Mouse (Mus musculus): Measurements from ENCODE around the gene Mpc1. TPM values are rescaled to one million over a fixed set of nuclear protein-coding genes. Genes with fewer than 3 reads are reported as not detected.

The Mpc1 gene
- total and polyA plus RNA-seq, 3 experiments, result 66.7 to 232 (median 77.4) TPM

- dilution Hi-C loops (cut with MboI; ENCODE audit: extremely low pct_ligation_motif_present, extremely low pct_unique_long_range_greater_than_20kb, low sequenced_read_pairs), result no loop called here
- peaks cover 0 to 19% of the 10 kb centered on the region in 2 experiments for H3K36me3 ChIP-seq (replicated peaks in 1 of 2; ENCODE audit: control insufficient read depth in 1 of 2, insufficient read depth in 1 of 2, low read length in 1 of 2)
- no peak overlapping the region for H3K4me3 ChIP-seq (replicated peaks in 1 of 3; ENCODE audit: low read depth in 2 of 3, low read length in 2 of 3, poor library complexity in 1 of 3)
- H3K27ac ChIP-seq (ENCODE audit: insufficient read depth, low read depth), result no peak overlapping the region
- TF ChIP-seq TBP (conservative IDR thresholded peaks at IDR 0.05; ENCODE audit: low read depth, low read length), result no peak
- no peak for TF ChIP-seq TCF12 (IDR thresholded peaks at IDR 0.05; ENCODE audit: low read depth, low read length)
- no peak for TF ChIP-seq UBTF (IDR thresholded peaks at IDR 0.05; ENCODE audit: low read depth, low read length)
- TF ChIP-seq JUN (IDR thresholded peaks at IDR 0.05; ENCODE audit: insufficient read depth, low read depth, low read length), result no peak
- no peak for TF ChIP-seq USF1 (IDR thresholded peaks at IDR 0.05; ENCODE audit: low read depth, low read length)
- no peak for TF ChIP-seq ETS1 (conservative IDR thresholded peaks at IDR 0.05; ENCODE audit: low read depth, low read length)
- TF ChIP-seq CHD1 (IDR thresholded peaks at IDR 0.05; ENCODE audit: low read depth, low read length), result no peak
- no peak for TF ChIP-seq MEF2A (IDR thresholded peaks at IDR 0.05; ENCODE audit: borderline replicate concordance, low read depth, low read length)
- TF ChIP-seq PAX5 (IDR thresholded peaks at IDR 0.05; ENCODE audit: low read length), result no peak
- no peak for TF ChIP-seq IRF4 (IDR thresholded peaks at IDR 0.05; ENCODE audit: low read depth, low read length)
- TF ChIP-seq MAFK (IDR thresholded peaks at IDR 0.05; ENCODE audit: insufficient replicate concordance, low read length), result no peak
- no peak for TF ChIP-seq POLR2AphosphoS2 (IDR thresholded peaks at IDR 0.05; ENCODE audit: low read depth, low read length)
- no peak for TF ChIP-seq SIN3A (IDR thresholded peaks at IDR 0.05; ENCODE audit: low read length)
- TF ChIP-seq ZMIZ1 (IDR thresholded peaks at IDR 0.05; ENCODE audit: low read depth, low read length), result no peak
- TF ChIP-seq ZNF384 (IDR thresholded peaks at IDR 0.05; ENCODE audit: low read depth, low read length), result no peak
- no peak for TF ChIP-seq CHD2 (IDR thresholded peaks at IDR 0.05; ENCODE audit: low read length)
- no peak for TF ChIP-seq JUND (conservative IDR thresholded peaks at IDR 0.05; ENCODE audit: low read depth, low read length)
- TF ChIP-seq E2F4 (IDR thresholded peaks at IDR 0.05; ENCODE audit: insufficient replicate concordance, low read depth, low read length), result no peak
- no peak for TF ChIP-seq KAT2A (IDR thresholded peaks at IDR 0.05; ENCODE audit: insufficient replicate concordance, low read length)
- no peak for TF ChIP-seq BHLHE40 (IDR thresholded peaks at IDR 0.05; ENCODE audit: low read depth, low read length)
- H3K4me2 ChIP-seq (ENCODE audit: insufficient read depth, low read depth, poor library complexity, severe bottlenecking), result no peak overlapping the region
- in situ Hi-C loops (cut with MboI; ENCODE audit: low pct_ligation_motif_present, low pct_unique_long_range_greater_than_20kb, low sequenced_read_pairs), result no loop called here
- DNase-seq (ENCODE audit: extremely low read depth), result no peak
- no peaks in the 10 kb centered on the region for H3K4me1 ChIP-seq (ENCODE audit: control insufficient read depth in 1 of 2, insufficient read depth in 2 of 2)
- no peak overlapping the region for H3K9ac ChIP-seq (ENCODE audit: insufficient read depth, low read depth)
- H3K9me3 ChIP-seq (replicated peaks; ENCODE audit: low read length), result peaks cover 6% of the 10 kb centered on the region
- H3K79me2 ChIP-seq (replicated peaks; ENCODE audit: control insufficient read depth, extremely low read depth, insufficient read depth, poor library complexity, severe bottlenecking), result no peaks in the 10 kb centered on the region
- H3K27me3 ChIP-seq (replicated peaks), result no peaks in the 10 kb centered on the region
Measured at GRCm38 (mm10) chr17:8341360-8341963, 58.8 kb downstream of the Mpc1 start.

- H3K4me2 ChIP-seq (ENCODE audit: insufficient read depth, low read depth, poor library complexity, severe bottlenecking), result no peak overlapping the region
- no peak overlapping the region for H3K9ac ChIP-seq (ENCODE audit: insufficient read depth, low read depth)
- H3K79me2 ChIP-seq (replicated peaks; ENCODE audit: control insufficient read depth, extremely low read depth, insufficient read depth, poor library complexity, severe bottlenecking), result no peaks in the 10 kb centered on the region
- H3K4me1 ChIP-seq (ENCODE audit: control insufficient read depth in 1 of 2, insufficient read depth in 2 of 2), result no peaks in the 10 kb centered on the region
- no peak overlapping the region for H3K4me3 ChIP-seq (replicated peaks in 1 of 3; ENCODE audit: low read depth in 2 of 3, low read length in 2 of 3, poor library complexity in 1 of 3)
- H3K27ac ChIP-seq (ENCODE audit: insufficient read depth, low read depth), result no peak overlapping the region
- in situ Hi-C loops (cut with MboI; ENCODE audit: low pct_ligation_motif_present, low pct_unique_long_range_greater_than_20kb, low sequenced_read_pairs) (no loop called here), dilution Hi-C loops (cut with MboI; ENCODE audit: extremely low pct_ligation_motif_present, extremely low pct_unique_long_range_greater_than_20kb, low sequenced_read_pairs) (no loop called here)
- TF ChIP-seq USF2 (conservative IDR thresholded peaks at IDR 0.05; ENCODE audit: low read depth, low read length), result no peak
- TF ChIP-seq UBTF (IDR thresholded peaks at IDR 0.05; ENCODE audit: low read depth, low read length), result no peak
- TF ChIP-seq MEF2A (IDR thresholded peaks at IDR 0.05; ENCODE audit: borderline replicate concordance, low read depth, low read length), result no peak
- TF ChIP-seq SMC3 (IDR thresholded peaks at IDR 0.05; ENCODE audit: low read depth, low read length), result no peak
- no peak for TF ChIP-seq KAT2A (IDR thresholded peaks at IDR 0.05; ENCODE audit: insufficient replicate concordance, low read length)
- no peak for TF ChIP-seq RCOR1 (conservative IDR thresholded peaks at IDR 0.05; ENCODE audit: low read depth, low read length)
- TF ChIP-seq PAX5 (IDR thresholded peaks at IDR 0.05; ENCODE audit: low read length), result no peak
- TF ChIP-seq BHLHE40 (IDR thresholded peaks at IDR 0.05; ENCODE audit: low read depth, low read length), result no peak
- no peak for TF ChIP-seq ELF1 (IDR thresholded peaks at IDR 0.05; ENCODE audit: low read depth, low read length)
- TF ChIP-seq MAFK (IDR thresholded peaks at IDR 0.05; ENCODE audit: insufficient replicate concordance, low read length), result no peak
- no peak for TF ChIP-seq NELFE (IDR thresholded peaks at IDR 0.05; ENCODE audit: low read depth, low read length)
- no peak for TF ChIP-seq CTCF (conservative IDR thresholded peaks at IDR 0.05 in 1 of 2, IDR thresholded peaks at IDR 0.05 in 1 of 2; ENCODE audit: low read depth in 2 of 2, low read length in 2 of 2)
- no peak for TF ChIP-seq CHD1 (IDR thresholded peaks at IDR 0.05; ENCODE audit: low read depth, low read length)
- no peak for TF ChIP-seq NRF1 (IDR thresholded peaks at IDR 0.05; ENCODE audit: low read depth, low read length)
- TF ChIP-seq EP300 (IDR thresholded peaks at IDR 0.05; ENCODE audit: low read length), result no peak
- no peak for TF ChIP-seq E2F4 (IDR thresholded peaks at IDR 0.05; ENCODE audit: insufficient replicate concordance, low read depth, low read length)
- H3K27me3 ChIP-seq (replicated peaks), result no peaks in the 10 kb centered on the region
- no peak for DNase-seq (ENCODE audit: extremely low read depth)
- peaks cover 0 to 19% of the 10 kb centered on the region in 2 experiments for H3K36me3 ChIP-seq (replicated peaks in 1 of 2; ENCODE audit: control insufficient read depth in 1 of 2, insufficient read depth in 1 of 2, low read length in 1 of 2)
- peaks cover 6% of the 10 kb centered on the region for H3K9me3 ChIP-seq (replicated peaks; ENCODE audit: low read length)
Measured at GRCm38 (mm10) chr17:8342706-8343105, 60.0 kb downstream of the Mpc1 start.

Measured in CH12.LX (cell line).